Mouse (Mus musculus) stomach, embryonic 14.5 days (tissue): ENCODE data around the gene Cd63. TPM values are rescaled to one million over a fixed set of nuclear protein-coding genes. Genes with fewer than 3 reads are reported as not detected.

Source experiments
- ATAC-seq: fragments of 200-750 bp; cut with Nextera tagmentation; 2 replicates; pipeline ENCODE4 v1.8.0; 2017; ENCODE audit warnings: low read depth, moderate TSS enrichment; ENCODE audit not compliant: insufficient number of reproducible peaks, insufficient read depth, low FRiP score
- H3K27ac ChIP-seq: fragments of 300-500 bp; sonication (generic); 2 replicates; pipeline ENCODE4 v1.5.1; 2014; ENCODE audit warnings: mild to moderate bottlenecking, low read length, moderate library complexity, mixed read lengths
- H3K27me3 ChIP-seq: fragments of 300-500 bp; sonication (generic); 2 replicates; pipeline ENCODE4 v1.6.1; 2014; ENCODE audit warnings: low read length, control low read depth, mixed read lengths; ENCODE audit not compliant: control insufficient read depth, insufficient read depth
- H3K36me3 ChIP-seq: fragments of 300-500 bp; sonication (generic); 2 replicates; pipeline ENCODE4 v1.6.1; 2014; ENCODE audit warnings: mild to moderate bottlenecking, control low read depth, low read length, moderate library complexity, mixed read lengths; ENCODE audit not compliant: control insufficient read depth, insufficient read depth
- H3K4me1 ChIP-seq: fragments of 300-500 bp; sonication (generic); 2 replicates; pipeline ENCODE4 v1.6.1; 2014; ENCODE audit warnings: low read length, control low read depth, mixed read lengths; ENCODE audit not compliant: control insufficient read depth, insufficient read depth
- H3K4me2 ChIP-seq: fragments of 300-500 bp; sonication (generic); replicated peaks from 2 replicates; pipeline ENCODE4 v1.6.1; 2014; ENCODE audit warnings: low read depth, low read length, control low read depth
- H3K4me3 ChIP-seq: fragments of 300-500 bp; sonication (generic); 2 replicates; pipeline ENCODE4 v1.5.1; 2014; ENCODE audit warnings: low read depth, low read length, control low read depth
- H3K9ac ChIP-seq: fragments of 300-500 bp; sonication (generic); replicated peaks from 2 replicates; pipeline ENCODE4 v1.6.1; 2014; ENCODE audit warnings: low read depth, mild to moderate bottlenecking, control low read depth, low read length, moderate library complexity, mixed read lengths
- H3K9me3 ChIP-seq: fragments of 300-500 bp; sonication (generic); 2 replicates; pipeline ENCODE4 v1.6.1; 2016; ENCODE audit warnings: low read depth, low read length, control low read depth; ENCODE audit not compliant: control insufficient read depth
- WGBS: fragments of 180-500 bp; shearing (Covaris S2); extraction: QIAGEN DNeasy Blood & Tissue Kit; methylation state at CpG from one replicate; pipeline ENCODE4 v1.1.7; 2014; 5-methylcytosine and 5-hydroxymethylcytosine counted together
- polyA plus RNA-seq: library from polyadenylated mRNA; unstranded; fragments of >200 nt; fragmentation: Nextera tagmentation; extraction: Ambion mirVana; gene quantifications from 2 replicates; pipeline ENCODE4 v1.2.1, GENCODE M21; 2014

Gene Cd63
- polyA plus RNA-seq, 1 experiment from 2014 or later = 664 TPM

DNA sequence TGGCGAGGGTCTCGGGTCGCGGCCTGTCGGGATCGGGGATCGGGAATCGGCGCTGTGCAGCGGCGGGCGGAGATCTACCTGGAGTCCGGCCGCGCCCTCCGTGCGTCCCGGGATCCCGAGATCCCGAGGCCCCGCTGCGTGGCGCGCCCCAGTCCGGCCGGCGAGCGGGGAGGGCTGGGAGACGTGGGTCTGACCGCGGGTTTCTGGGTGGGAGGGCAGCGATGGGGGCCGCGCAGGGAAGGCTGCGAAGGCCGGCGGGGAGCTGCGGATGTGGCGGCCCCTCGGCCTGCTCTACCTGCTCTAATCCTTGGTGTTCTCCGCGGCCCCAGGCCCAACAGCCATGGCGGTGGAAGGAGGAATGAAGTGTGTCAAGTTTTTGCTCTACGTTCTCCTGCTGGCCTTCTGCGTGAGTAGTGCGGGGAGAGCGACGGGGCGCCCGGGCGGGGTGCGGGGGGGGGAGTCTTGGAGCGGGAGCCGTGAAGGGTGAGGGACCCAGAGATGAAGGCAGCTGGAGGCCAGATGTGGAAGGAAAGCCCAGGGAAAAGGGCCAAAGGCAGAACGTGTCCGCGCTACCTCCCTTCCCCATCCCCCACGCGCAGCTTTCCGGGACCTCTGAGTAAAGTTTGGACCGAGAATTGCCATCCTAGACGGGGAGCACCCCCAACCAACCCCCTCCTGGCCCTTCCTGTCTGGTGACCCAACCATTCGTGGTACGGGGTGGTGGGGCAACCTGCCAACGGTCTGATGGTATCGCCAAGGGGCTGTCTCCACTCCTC, 9.5 kb downstream of the Cd63 start:
- peaks cover 20% of the 10 kb centered on the region; the same call in 1 of the 2 replicates for H3K36me3 ChIP-seq
- H3K27me3 ChIP-seq = no peaks in the 10 kb centered on the region
- H3K4me2 ChIP-seq = peak overlapping the region; percentile 68
- no peaks in the 10 kb centered on the region for H3K9me3 ChIP-seq
- H3K4me1 ChIP-seq = peaks cover 8% of the 10 kb centered on the region
- WGBS = under 1% methylated on average over 66 of the region's 66 CpGs
- peak overlapping the region; percentile 90 for H3K27ac ChIP-seq
- H3K4me3 ChIP-seq = peak overlapping the region; percentile 90
- H3K9ac ChIP-seq = peak overlapping the region; percentile 96
- peak; percentile 21 for ATAC-seq

- peaks cover 23% of the 10 kb centered on the region; the same call in 1 of the 2 replicates for H3K36me3 ChIP-seq
- peak overlapping the region; percentile 68 for H3K4me2 ChIP-seq
- peaks cover 8% of the 10 kb centered on the region for H3K4me1 ChIP-seq
- WGBS = 87% methylated on average over 6 of the region's 6 CpGs
- ATAC-seq = no peak
- H3K9me3 ChIP-seq = no peaks in the 10 kb centered on the region
- no peak overlapping the region for H3K27ac ChIP-seq
- H3K9ac ChIP-seq = no peak overlapping the region
- no peaks in the 10 kb centered on the region for H3K27me3 ChIP-seq
- peak overlapping the region; percentile 90; the same call in 1 of the 2 replicates for H3K4me3 ChIP-seq
Observed at GRCm38 (mm10) chr10:128911430-128911829, 10.6 kb downstream of the Cd63 start.

- Histone ChIP-seq H3K9me3 (no peaks in the 10 kb centered on the region), H3K4me2 (no peak overlapping the region), H3K36me3 (peaks cover 31% of the 10 kb centered on the region; the same call in 1 of the 2 replicates), H3K27me3 (no peaks in the 10 kb centered on the region), H3K27ac (no peak overlapping the region), H3K4me1 (peaks cover 8% of the 10 kb centered on the region), H3K9ac (no peak overlapping the region), H3K4me3 (no peak overlapping the region)
- ATAC-seq = no peak
- 83% methylated on average over 4 of the region's 4 CpGs for WGBS
Observed at GRCm38 (mm10) chr10:128912268-128912667, 11.5 kb downstream of the Cd63 start.

DNA sequence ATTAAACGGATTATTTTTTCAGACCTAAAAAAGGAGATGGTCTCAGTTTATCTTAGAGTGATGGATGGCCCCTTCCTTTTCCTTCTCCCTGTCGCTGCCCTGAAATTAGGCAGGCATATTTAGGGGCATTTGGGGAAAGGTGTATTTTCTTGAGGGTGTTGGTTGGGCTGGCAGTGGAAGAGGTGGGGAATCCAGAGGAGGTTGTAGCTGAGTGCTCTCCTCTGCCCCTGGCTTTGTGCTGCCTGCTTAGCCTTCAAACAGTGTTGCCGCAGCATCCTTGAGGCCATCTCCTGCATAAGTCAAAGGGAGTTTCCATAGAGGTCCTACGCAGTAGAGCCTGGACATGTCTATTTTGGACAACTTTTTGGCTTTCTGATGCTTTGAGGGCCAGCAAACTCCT, 12.0 kb downstream of the Cd63 start:
- Histone ChIP-seq H3K9ac (no peak overlapping the region), H3K27me3 (no peaks in the 10 kb centered on the region), H3K9me3 (no peaks in the 10 kb centered on the region), H3K4me1 (peaks cover 8% of the 10 kb centered on the region), H3K27ac (no peak overlapping the region), H3K4me2 (no peak overlapping the region), H3K36me3 (peaks cover 33% of the 10 kb centered on the region), H3K4me3 (no peak overlapping the region)
- WGBS = 64% methylated on average over 4 of the region's 4 CpGs
- ATAC-seq = no peak

DNA sequence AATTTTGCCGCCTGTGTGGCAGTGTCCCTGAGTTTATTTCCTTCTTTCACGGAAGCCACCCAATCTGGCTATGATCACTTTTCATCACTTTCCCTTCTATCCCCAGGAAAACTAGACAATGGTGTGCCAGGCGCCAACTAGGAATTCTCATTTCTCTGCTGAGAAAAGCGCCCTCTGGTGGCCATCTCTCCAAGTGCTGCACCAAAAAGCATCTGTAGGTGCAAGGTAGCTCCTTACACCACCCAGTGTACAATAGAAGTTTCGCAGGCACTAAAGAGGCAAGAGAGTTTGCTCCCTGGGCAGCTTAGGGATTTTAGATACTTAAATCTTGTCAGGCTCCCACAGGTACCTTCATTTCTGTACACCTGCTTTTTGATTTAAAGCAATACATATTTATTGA, 12.4 kb downstream of the Cd63 start:
- ATAC-seq = no peak
- 8% methylated on average over 5 of the region's 5 CpGs for WGBS
- peaks cover 35% of the 10 kb centered on the region for H3K36me3 ChIP-seq
- H3K4me1 ChIP-seq = peaks cover 8% of the 10 kb centered on the region
- no peak overlapping the region for H3K9ac ChIP-seq
- H3K4me3 ChIP-seq = no peak overlapping the region
- no peaks in the 10 kb centered on the region for H3K27me3 ChIP-seq
- no peak overlapping the region for H3K27ac ChIP-seq
- no peaks in the 10 kb centered on the region for H3K9me3 ChIP-seq
- H3K4me2 ChIP-seq = no peak overlapping the region

DNA sequence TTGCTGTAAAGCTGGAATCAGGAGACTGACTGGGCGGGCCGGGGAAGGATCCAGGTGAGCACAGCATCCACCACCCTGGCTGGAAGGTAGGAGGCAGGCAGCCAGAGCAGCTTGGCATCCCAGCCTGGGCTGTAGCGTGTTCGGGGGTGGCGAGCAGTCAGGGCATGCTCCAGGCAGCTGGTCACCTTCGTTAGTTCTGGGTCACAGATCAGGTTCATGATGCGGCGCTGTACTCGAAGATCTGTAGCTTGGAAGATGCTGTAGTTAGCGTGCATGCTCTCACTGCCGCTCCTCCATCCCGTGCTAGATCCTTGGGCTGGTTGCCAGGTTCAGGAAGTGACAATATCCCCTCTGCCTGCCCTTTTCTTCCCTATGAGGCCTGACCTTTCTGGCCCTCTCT, 12.9 kb downstream of the Cd63 start:
- no peak for ATAC-seq
- Histone ChIP-seq H3K9ac (no peak overlapping the region), H3K4me2 (no peak overlapping the region), H3K4me1 (peaks cover 8% of the 10 kb centered on the region), H3K36me3 (peaks cover 35% of the 10 kb centered on the region), H3K9me3 (no peaks in the 10 kb centered on the region), H3K4me3 (no peak overlapping the region), H3K27me3 (no peaks in the 10 kb centered on the region), H3K27ac (no peak overlapping the region)
- WGBS = 92% methylated on average over 12 of the region's 12 CpGs

DNA sequence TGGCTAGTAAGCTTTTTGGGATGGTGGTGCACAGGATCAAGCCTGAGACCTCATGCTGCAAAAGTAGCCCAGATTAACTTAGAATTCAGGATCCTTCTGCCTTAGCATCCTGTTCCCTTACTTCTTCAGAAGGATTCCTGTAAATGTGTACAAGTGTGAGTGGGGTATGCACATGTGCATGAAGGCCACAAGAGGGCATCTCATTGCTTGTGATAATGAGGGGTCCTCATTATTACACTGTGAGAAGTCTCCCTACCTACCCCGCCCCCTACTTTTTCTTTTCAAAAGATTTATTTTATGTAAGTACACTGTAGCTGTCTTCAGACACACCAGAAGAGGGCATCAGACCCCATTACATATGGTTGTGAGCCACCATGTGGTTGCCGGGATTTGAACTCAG, 14.8 kb downstream of the Cd63 start:
- no peak overlapping the region for H3K4me3 ChIP-seq
- WGBS = 98% methylated on average over 2 of the region's 2 CpGs
- H3K27ac ChIP-seq = no peak overlapping the region
- no peak overlapping the region for H3K9ac ChIP-seq
- H3K4me1 ChIP-seq = peaks cover 19% of the 10 kb centered on the region
- H3K27me3 ChIP-seq = no peaks in the 10 kb centered on the region
- no peak overlapping the region for H3K4me2 ChIP-seq
- no peaks in the 10 kb centered on the region for H3K9me3 ChIP-seq
- ATAC-seq = no peak
- peaks cover 35% of the 10 kb centered on the region for H3K36me3 ChIP-seq

GRCm38 (mm10) chr10:128916665-128917064, 15.9 kb downstream of the Cd63 start:
- peaks cover 35% of the 10 kb centered on the region for H3K36me3 ChIP-seq
- no peaks in the 10 kb centered on the region for H3K9me3 ChIP-seq
- H3K9ac ChIP-seq = no peak overlapping the region
- H3K4me1 ChIP-seq = peaks cover 23% of the 10 kb centered on the region; the same call in 1 of the 2 replicates
- no peak for ATAC-seq
- H3K27ac ChIP-seq = no peak overlapping the region
- no peak overlapping the region for H3K4me3 ChIP-seq
- H3K27me3 ChIP-seq = no peaks in the 10 kb centered on the region
- WGBS = 91% methylated on average over 3 of the region's 3 CpGs
- H3K4me2 ChIP-seq = no peak overlapping the region

DNA sequence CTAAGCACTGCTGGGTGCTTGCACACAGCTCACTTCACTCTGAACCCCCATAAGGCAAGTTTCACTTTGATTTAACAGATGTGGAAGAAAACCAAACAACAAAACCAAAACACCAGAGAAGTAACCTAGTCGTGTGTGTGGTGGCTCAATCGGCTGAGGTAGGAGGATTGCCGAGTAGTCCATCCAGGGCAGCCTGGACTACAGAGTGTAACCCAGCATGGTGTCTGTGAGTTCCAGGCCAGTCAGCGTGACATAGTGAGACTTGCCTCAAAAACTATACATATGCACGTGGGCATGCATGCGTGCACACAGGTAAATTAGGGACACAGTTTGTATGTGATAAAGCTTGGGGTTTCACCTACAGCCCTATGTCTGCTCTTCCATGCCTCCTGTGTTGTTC, 16.6 kb downstream of the Cd63 start:
- no peak overlapping the region for H3K27ac ChIP-seq
- no peak overlapping the region for H3K4me3 ChIP-seq
- no peak overlapping the region for H3K4me2 ChIP-seq
- H3K9me3 ChIP-seq = no peaks in the 10 kb centered on the region
- no peaks in the 10 kb centered on the region for H3K27me3 ChIP-seq
- no peak for ATAC-seq
- H3K36me3 ChIP-seq = peaks cover 31% of the 10 kb centered on the region
- no peak overlapping the region for H3K9ac ChIP-seq
- peaks cover 31% of the 10 kb centered on the region for H3K4me1 ChIP-seq
- 88% methylated on average over 6 of the region's 6 CpGs for WGBS
